Mouse (Mus musculus) ovary, postnatal 36 days (tissue): ENCODE measurements around the gene Lsm4.
A peak's percentile ranks its signal among the peaks of the same experiment; 100 is the strongest.

Source experiments
- DNase-seq: peaks from one replicate; pipeline ENCODE4 v3.0.0; 2022; ENCODE audit warnings: low spot score, mixed read lengths

Gene Lsm4

GRCm38 (mm10) chr8:70673079-70673856 is at the start of gene Lsm4:
Gene Lsm4 (plus strand): TSS chr8:70673248.
- DNase-seq = peak; percentile 95

- DNase-seq = no peak
These were observed 47.9 kb upstream of the Lsm4 start for GRCm38 (mm10) chr8:70625104-70625503.

DNA sequence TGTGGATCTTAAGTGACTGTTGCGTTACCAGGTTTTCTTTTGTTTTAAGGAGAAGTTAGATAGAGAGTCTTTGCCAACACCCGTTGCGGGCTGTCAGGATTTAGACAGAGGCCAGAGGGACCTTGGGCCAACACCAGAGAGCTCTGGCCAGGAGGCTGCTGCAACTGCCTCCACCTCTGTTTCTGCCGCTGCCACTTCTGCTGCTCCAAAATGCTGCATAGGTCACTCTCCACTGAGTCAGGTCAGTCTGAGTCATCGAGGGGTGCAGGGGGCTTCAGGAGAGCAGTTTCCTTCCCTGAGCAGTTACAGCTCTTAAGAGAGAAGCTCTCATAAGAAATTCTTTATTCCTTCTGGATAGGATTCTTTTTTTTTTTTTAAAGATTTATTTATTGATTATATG is 46.0 kb upstream of the Lsm4 start:
- no peak for DNase-seq

- DNase-seq = no peak
These were observed 44.0 kb upstream of the Lsm4 start for GRCm38 (mm10) chr8:70628986-70629490.

- peak; percentile 91 for DNase-seq
These were observed 43.2 kb upstream of the Lsm4 start for GRCm38 (mm10) chr8:70629574-70630531.

DNA sequence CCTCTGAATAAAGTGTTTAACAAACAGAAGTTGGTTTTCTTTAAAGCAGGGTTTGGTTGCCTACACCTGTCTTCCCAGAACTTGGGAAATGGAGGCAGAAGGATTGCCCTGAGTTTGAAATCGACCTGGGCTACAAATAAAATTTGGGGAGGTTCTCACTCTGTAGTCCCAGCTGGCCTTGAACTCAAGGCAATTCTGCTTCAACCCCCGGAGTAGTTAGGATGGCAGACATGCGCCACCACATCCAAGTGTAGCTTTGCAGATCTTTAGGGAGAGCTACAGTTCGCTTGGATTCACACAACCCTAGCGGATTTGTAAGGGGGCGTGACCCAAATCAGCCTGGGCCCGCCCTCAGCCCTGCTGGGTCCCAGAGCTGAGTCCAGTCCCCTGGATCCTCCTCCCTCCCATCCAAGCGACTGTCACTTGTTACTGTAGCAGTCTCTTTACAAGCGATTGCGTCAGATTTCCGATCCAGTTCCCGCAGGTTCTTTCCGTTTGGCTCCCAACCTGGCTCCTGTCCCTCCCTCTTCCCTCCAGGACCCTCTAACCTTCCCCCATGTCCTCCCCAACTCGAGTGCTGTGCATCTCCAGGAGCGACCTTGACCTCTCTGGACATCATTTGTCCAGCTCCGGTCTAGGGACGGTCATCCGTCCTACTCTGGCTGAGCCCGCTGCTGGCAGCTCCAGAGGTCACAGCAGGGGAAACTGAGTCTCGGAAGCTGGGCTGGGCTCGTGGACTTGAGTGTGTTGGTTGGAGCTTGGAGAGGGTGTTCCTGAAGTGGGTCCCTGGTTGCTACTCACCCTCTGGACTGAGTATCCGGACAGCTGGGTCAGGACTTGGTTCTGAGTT is 42.3 kb upstream of the Lsm4 start:
- peak; percentile 69 for DNase-seq

DNA sequence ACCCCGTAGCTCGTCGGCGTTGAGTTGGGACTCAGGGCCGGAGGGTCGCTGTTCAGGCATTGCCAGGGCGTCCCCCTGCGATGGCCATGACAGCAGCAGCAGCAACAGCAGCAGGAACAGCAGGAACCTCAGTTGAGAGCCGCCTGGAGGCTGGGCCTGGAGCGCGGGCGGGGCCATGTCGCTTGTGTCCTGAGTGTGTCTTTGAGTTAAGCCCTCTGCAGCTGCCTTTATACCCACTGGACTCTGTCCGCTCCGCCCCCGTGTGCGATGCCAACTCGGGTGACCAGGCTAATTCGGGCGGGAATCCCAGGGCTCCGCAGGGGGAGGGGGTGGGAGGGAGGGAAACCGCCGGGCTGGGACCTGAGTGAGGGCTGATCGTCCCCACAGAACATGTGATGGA is 41.6 kb upstream of the Lsm4 start:
- no peak for DNase-seq

DNA sequence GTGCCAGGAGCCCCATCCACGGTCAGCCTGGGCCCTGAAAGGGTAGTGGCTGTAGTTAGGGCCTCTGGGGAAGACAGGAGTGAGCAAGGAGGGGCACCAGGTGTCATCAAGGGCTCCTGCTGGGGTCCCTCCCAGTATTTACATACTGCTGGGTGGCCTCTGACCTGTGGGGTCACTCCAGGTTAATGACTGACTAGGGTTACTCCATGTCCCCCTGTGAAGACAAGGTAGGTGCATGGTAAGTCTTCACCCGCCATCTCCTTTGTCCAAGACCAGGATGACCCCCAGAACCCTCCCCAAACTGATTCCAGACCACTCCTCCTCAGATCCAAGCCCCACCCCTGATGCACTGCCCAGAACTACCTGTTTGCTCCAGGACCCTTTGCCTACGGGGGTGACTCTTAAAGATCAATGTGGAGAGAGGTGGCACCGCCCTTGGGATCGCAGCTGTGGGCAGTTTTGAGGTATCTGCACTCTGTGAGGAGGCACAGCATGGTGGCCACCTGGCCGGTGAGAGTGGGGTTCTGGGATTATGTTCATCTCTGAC is 40.6 kb upstream of the Lsm4 start, which contains the start of gene Gdf15:
Gene Gdf15, minus strand, starts transcription at position 111 of the 547 bp plus-strand sequence.
- DNase-seq = no peak

GRCm38 (mm10) chr8:70634066-70634465 is 39.0 kb upstream of the Lsm4 start:
- peak; percentile 48 for DNase-seq

GRCm38 (mm10) chr8:70635527-70635926 is 37.5 kb upstream of the Lsm4 start:
- DNase-seq = no peak

DNA sequence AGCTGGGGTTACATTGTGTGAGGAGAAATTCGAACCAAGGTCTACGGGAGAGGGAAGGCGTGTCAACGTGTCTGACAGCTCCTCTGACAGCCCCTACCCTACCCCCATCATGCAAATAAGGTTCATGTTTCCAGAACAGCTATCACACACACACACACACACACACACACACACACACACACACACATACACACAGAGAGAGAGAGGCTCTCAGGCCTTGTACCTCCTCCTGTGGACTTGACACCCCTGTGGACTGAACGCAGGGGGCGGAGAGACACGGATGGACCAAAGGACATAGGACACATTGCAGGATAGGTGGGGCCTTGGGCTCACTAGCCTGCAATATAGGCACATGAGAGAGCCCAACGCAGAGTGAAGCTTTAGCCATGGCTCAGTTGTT is 36.2 kb upstream of the Lsm4 start:
- no peak for DNase-seq

GRCm38 (mm10) chr8:70638752-70639151 is 34.3 kb upstream of the Lsm4 start:
- DNase-seq = no peak

- no peak for DNase-seq
These were observed 30.0 kb upstream of the Lsm4 start for GRCm38 (mm10) chr8:70643019-70643418.

DNA sequence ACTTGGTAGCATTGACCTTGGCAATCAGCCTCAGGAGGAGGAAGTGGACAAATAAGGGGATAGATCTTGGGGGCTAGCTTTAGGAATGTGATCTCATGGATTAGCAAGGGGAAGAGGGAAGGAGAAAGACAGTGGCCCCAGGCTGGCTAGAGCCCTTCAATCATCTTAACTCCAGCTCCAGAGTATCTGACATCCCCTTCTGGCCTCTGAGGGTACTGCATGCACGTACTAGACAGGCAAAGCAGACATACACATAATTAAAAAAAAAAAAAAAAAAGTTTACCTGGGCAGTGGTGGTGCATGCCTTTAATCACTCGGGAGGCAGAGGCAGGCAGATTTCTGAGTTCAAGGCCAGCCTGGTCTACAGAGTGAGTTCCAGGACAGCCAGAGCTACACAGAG is 29.0 kb upstream of the Lsm4 start:
- no peak for DNase-seq

DNA sequence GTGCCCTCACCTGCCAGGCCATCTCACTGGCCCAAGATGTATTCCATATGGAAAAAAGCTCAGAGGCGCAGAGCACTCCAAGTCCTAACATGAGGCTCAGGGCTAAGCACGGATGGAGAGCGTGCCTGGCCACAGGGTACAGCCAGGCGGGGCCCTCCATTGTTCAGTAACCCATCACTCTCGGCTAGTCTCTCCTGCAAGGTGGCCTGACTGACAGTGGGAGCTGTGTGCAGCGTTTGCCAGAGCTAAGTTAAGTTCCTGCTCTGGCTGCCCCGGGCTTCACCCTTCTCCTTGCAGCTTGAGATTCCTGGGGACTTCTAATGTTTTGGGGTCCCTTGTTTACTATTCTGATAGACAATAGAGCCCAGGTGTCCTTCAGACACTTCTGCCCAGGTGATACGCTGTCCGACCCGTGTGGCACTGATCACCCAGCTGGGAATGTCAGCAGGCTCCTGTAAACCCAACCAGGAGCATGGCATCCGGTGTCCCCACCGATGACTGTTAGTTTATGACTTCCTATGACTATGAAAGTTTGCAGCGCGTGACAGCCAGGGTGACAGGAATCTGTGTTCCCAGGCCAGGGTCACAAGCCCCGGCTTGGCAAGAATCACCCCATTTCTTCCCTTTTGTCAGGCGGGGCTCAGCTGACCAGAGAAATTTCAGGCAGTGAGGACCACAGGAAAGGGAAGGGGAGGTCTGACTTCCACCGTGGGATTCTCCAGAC is 27.4 kb upstream of the Lsm4 start:
- no peak for DNase-seq

DNA sequence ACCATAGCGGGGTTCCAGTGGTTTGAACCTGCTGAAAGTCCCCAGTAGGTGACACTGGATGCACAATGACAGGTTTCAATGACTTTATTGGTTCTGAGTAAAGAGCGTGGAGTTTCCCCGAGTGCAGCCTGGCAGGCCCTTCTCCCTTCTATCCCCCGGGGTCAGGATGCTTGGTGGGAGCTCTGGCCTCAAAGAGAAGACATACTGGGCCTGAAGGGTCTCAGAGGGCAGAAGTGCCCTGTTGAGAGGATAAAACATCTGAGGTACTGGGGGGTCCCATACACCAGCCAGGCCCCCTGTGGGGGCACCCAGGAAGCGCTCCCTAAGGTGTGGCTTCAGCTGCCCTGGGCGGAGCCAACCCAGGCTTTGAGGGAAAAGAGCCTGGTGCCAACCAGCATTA is 26.7 kb upstream of the Lsm4 start:
- DNase-seq = no peak

DNA sequence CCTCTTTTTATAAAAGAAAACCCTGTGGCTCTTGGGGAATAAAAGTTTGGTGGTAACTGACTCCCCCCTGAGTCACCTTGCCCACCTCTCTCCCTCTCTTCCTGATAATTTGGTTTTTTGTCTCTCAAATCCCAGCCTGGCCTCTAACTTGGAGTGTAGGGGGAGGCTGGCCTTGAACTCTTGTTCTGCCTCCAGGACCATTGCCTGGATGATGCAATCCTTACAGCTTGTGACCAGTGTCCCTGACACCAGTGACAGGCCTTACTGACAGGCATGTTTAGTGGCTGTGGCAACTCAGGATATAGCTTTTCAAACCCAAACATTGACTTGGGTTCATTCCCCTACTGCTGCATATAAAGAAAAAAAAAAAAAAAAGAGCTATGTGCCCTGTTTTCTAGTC is 26.3 kb upstream of the Lsm4 start:
- DNase-seq = no peak

DNA sequence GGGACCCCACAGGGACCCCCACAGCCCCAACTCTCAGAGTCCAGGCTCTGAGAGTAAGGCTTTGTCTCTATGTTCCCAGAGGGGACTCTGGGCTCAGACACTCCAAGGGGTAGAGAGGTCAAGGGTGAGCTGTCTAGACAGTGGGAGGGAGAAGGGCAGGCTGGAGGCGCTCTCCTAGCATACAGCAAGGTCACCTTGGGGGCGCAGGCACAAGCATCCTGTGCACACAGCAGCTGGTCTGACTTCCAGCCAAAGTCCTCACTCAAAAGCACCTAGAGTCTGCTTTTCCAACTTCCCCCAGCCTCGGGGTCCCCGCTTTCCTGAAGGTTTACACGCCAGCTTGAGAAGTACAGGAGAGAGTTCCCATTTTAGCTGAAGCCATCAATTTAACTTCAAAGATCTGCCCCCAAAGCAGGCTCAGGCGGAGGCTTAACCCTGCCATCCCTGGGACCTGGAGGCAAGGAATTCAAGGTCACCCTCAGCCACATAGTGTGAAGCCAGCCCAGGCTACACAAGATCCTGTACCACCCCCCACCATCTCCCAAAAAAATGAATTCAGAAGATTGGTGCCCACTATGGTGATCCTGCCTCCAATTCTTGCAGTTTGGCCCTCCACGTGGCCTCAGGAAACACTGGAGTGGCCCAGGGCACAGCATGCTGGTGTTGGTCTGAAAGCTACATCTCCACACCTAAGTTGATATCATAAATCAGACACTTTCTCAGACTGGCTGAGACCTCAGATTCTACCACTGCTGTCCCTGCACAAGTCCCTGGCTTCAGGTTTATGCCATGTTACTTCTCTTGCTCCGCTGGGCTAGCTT is 25.5 kb upstream of the Lsm4 start:
- DNase-seq = peak; percentile 62

DNA sequence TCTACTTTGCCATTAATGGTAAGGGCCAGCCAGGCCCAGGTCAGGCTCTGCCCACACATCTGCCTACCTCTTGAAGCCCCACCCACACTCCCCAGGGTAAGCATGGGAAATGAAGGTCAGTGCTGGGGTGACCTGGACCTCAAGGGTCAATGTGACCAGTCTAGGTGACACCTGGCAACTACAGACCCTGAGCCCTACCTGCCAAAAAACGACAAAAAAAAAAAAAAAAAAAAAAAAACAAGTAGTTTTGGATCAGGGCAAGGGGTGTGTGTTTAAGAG is 24.9 kb upstream of the Lsm4 start:
- DNase-seq = no peak

DNA sequence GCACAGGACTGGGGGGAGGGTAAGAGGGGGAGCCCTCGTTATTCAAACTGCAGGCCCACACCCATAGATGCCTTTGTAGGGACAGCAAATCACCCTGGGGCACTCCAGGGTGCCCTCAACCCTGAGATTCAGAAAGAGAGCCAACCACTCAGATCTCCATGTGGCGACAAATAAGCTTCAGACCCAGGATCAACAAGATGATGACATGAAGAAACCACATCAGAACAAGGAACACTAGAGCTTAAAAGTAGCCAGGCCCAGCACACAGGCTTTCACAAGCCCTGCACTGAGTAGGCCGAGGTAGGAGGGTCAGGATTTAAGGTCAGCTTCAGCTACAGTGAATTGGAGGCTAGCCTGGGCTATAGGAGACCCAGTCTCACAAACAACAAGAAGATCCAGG is 24.1 kb upstream of the Lsm4 start:
- no peak for DNase-seq
